Mouse (Mus musculus) ES-E14 (cell line): Measurements from ENCODE around the gene Polr3g.

Experiments used
- CHD2 ChIP-seq: IDR thresholded peaks from 2 replicates; pipeline ENCODE4 v1.6.1; 2014; ENCODE audit warnings: mild to moderate bottlenecking, low read depth, low read length, inconsistent platforms
- HCFC1 ChIP-seq: IDR thresholded peaks from 2 replicates; pipeline ENCODE4 v1.6.1; 2012; ENCODE audit warnings: low read length, inconsistent platforms, borderline replicate concordance; ENCODE audit not compliant: insufficient read depth
- MAFK ChIP-seq: IDR thresholded peaks from 2 replicates; pipeline ENCODE4 v1.6.1; 2014; ENCODE audit warnings: mild to moderate bottlenecking, low read depth, low read length, inconsistent platforms; ENCODE audit not compliant: insufficient read depth
- ZC3H11A ChIP-seq: IDR thresholded peaks from 2 replicates; pipeline ENCODE4 v1.6.1; 2012; ENCODE audit warnings: low read depth, mild to moderate bottlenecking, inconsistent platforms, low read length, borderline replicate concordance
- ZNF384 ChIP-seq: IDR thresholded peaks from 2 replicates; pipeline ENCODE4 v1.6.1; 2012; ENCODE audit warnings: low read depth, low read length, inconsistent platforms

- TF ChIP-seq ZNF384 (no peak), CHD2 (no peak), MAFK (no peak), ZC3H11A (no peak), HCFC1 (no peak)
Observed at GRCm38 (mm10) chr13:81706311-81706710, 4.5 kb downstream of the Polr3g start.
